Mouse (Mus musculus): Measurements from ENCODE around the gene Gnb3.

DNA sequence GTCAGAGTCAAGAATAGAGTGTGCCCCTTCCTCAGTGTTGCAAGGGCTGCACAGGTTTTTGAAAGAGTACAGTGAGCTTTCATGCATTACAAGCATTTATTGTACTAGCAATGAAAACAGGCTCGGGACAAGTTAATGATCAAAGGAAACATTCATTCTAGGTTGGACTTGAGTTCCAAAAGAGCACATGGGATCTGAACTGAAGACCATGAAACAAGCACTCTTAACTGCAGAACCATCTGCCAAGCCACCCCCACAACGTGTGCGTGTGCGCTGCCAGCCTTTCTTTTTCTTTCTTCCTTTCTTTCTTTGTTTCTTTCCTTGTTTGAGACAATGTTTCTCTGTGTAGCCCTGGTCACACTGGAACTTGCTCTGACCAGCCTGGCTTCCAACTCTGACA, 44.3 kb downstream of the Gnb3 start:
- TF ChIP-seq CTCF (conservative IDR thresholded peaks at IDR 0.05; ENCODE audit: insufficient read depth, insufficient read length, low read depth, low read length) (no peak), POLR2A (IDR thresholded peaks at IDR 0.05; ENCODE audit: low read depth, low read length) (no peak)

All from kidney, adult 2 months (tissue).